Mouse (Mus musculus) cerebellum, adult 2 months (tissue): ENCODE data around the gene Atp5f1.
"Not testable (repeated sequence)": the region's sequence is repeated elsewhere in the genome, so short reads cannot be mapped to it uniquely, and the experiment has no call there.

Experiments
- CTCF ChIP-seq: fragments of 200-500 bp; IDR thresholded peaks from 2 replicates; pipeline ENCODE4 v1.5.1; 2011; ENCODE audit warnings: low read depth, mild to moderate bottlenecking, control low read depth, low read length, moderate library complexity, borderline replicate concordance; ENCODE audit not compliant: insufficient read depth
- POLR2A ChIP-seq: fragments of 200-500 bp; IDR thresholded peaks from 2 replicates; pipeline ENCODE4 v1.6.1; 2011; ENCODE audit warnings: low read length, control low read depth, borderline replicate concordance; ENCODE audit not compliant: insufficient read depth

- TF ChIP-seq CTCF, POLR2A: not testable (repeated sequence)
Measured at GRCm38 (mm10) chr3:105916455-105916854, 43.4 kb downstream of the Atp5f1 start.
